Mouse (Mus musculus) megakaryocyte-erythroid progenitor cell, adult 5-6 weeks (primary cell): ENCODE results near the gene Rnf11. TPM values are rescaled to one million over a fixed set of nuclear protein-coding genes. Genes with fewer than 3 reads are reported as not detected.
A peak's percentile ranks its signal among the peaks of the same experiment; 100 is the strongest.

ENCODE experiments used
- ATAC-seq: replicated peaks from 2 replicates; pipeline ENCODE4 v1.8.0; 2016; ENCODE audit warnings: mild to moderate bottlenecking, inconsistent platforms; ENCODE audit not compliant: severe bottlenecking, poor library complexity, low FRiP score, low TSS enrichment
- total RNA-seq, 2 experiments: library from RNA; stranded (forward) in 1 of 2; stranded (reverse) in 1 of 2; fragments of 200-1000, 215-1000 nt in 1 of 2; fragments of >200 nt in 1 of 2; fragmentation: Nextera tagmentation in 1 of 2; gene quantifications; 2 replicates each; pipeline ENCODE4 v1.2.3; 2014 to 2017

The Rnf11 gene
- total RNA-seq, 2 experiments from 2014 or later, result 14.0 to 19.0 TPM

- peak; percentile 60 for ATAC-seq
Measured at GRCm38 (mm10) chr4:109445956-109446355, 38.6 kb downstream of the Rnf11 start.

DNA sequence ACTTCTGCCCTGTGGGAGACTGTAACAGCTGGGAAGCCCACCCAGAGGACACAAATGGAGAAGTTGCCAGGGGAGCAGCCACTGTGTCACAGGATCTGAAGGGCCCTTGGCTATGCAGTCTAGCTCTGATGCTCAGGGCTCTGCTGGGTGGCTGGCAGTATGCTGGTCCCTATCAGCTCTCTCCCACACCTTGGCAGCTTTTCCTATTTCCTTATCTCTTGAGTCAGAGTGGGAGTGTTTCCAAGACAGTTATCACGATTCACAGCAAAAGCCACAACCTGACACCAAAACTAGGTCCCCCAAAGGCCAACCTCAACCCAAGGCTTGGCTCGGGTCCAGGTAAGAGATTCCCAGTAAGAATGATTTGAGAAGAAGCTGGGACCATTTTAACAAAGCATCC is 39.1 kb downstream of the Rnf11 start:
- ATAC-seq, result peak; percentile 91

GRCm38 (mm10) chr4:109444951-109445350 is 39.6 kb downstream of the Rnf11 start:
- peak; percentile 14; the same call in 1 of the 2 replicates for ATAC-seq

GRCm38 (mm10) chr4:109444471-109444870 is 40.1 kb downstream of the Rnf11 start:
- no peak for ATAC-seq

GRCm38 (mm10) chr4:109442649-109443048 is 41.9 kb downstream of the Rnf11 start:
- no peak for ATAC-seq

- no peak for ATAC-seq
Measured at GRCm38 (mm10) chr4:109442126-109442525, 42.4 kb downstream of the Rnf11 start.

- ATAC-seq, result no peak
Measured at GRCm38 (mm10) chr4:109441000-109441399, 43.5 kb downstream of the Rnf11 start.

- ATAC-seq, result no peak
Measured at GRCm38 (mm10) chr4:109440381-109440780, 44.1 kb downstream of the Rnf11 start.

GRCm38 (mm10) chr4:109439825-109440248 is 44.7 kb downstream of the Rnf11 start:
- ATAC-seq, result peak; percentile 82

DNA sequence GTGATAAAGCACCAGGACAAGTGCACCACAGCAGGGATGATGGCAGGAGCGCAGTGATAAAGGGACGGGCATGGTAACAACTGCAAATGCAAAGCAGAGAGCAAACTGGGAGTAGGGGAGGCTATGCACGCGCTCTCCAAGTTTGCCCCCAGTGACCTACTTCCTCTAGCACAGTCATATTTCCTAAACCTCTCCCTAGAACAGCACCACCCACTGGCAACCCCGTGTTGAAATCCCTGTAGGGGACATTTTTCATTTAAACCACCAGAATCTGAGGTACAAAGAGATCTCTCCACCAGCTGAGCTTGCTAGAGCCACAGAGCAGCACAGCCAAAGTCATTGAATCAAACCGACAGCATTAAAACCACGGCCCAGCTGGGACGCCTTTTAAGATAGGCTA is 45.4 kb downstream of the Rnf11 start:
- ATAC-seq, result no peak

GRCm38 (mm10) chr4:109437913-109438878 is 46.3 kb downstream of the Rnf11 start:
- peak; percentile 49 for ATAC-seq

- ATAC-seq, result no peak
Measured at GRCm38 (mm10) chr4:109434256-109434655, 50.3 kb downstream of the Rnf11 start.

DNA sequence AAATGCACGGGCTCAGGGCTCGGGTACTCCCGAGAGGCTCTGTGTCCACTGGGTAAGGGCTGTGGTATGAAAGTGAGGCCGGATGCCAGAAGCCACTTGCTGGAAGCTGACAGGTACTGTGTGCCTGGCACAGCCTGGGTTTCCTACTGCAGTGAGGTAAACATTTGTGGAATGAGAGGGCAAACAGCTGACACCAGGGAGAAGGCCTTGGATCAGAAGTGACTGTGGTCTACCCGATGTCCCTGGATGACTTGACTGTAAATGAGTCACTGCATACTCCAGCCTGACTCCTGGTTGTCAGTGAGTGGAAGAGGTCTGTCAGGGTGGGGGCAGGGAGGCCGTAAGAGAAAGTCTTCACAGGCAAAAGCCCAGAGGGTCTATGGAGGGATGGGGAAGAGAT is 50.9 kb downstream of the Rnf11 start:
- ATAC-seq, result no peak

DNA sequence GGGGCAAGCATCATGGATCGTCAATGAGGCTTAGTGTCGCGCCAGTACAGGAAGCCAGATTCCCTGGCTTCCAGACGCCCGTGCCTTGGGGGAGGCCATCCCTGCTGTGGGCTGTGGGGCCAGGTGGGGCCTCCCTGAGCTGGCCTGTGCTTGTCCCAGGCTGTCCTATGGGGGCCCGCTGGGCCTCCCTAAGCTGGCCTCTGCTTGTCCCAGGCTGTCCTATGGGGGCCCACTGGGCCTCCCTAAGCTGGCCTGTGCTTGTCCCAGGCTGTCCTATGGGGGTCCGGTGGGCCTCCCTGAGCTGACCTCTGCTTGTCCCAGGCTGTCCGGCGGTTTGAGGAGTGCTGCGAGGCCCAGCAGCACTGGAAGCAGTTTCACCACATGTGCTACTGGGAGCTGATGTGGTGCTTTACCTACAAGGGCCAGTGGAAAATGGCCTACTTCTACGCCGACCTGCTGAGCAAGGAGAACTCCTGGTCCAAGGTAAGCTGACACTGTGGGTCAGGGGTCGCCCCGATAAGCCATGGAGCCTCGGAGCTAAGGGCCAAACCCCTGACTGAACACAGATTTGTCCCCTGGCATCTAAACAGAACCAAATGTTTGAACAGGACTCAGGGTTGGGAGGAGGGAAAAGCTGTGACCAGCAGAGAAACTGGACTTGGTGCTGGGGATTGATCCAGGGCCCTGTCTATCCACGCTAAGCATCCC is 51.7 kb downstream of the Rnf11 start:
- ATAC-seq, result no peak

DNA sequence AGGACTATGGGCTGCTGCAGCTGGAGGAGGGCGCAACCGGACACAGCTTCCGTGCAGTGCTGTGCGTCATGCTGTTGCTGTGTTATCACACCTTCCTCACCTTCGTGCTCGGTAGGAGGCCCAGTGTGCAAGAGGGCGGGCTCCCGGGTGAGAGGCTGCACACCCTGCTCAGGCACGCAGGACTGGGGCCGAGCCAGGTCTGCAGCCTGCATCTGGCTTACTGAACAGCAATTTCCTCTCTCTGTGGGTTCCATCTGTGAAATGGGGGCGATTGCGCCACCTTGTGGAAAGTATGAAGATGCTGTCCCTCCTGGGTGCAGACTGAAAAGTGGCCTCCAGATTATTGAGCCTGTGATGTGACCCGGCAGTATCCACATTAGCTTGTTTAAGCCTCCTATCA is 53.7 kb downstream of the Rnf11 start:
- ATAC-seq, result peak; percentile 85

- ATAC-seq, result no peak
Measured at GRCm38 (mm10) chr4:109430250-109430649, 54.3 kb downstream of the Rnf11 start.

GRCm38 (mm10) chr4:109427058-109427457 is 57.5 kb downstream of the Rnf11 start:
- no peak for ATAC-seq

- no peak for ATAC-seq
Measured at GRCm38 (mm10) chr4:109423438-109423837, 61.1 kb downstream of the Rnf11 start.

- ATAC-seq, result no peak
Measured at GRCm38 (mm10) chr4:109422436-109422835, 62.1 kb downstream of the Rnf11 start.

GRCm38 (mm10) chr4:109421608-109422007 is 62.9 kb downstream of the Rnf11 start:
- no peak for ATAC-seq
